Mouse (Mus musculus): Measurements from ENCODE around the gene Ms4a18.
"Not testable (repeated sequence)": the region's sequence is repeated elsewhere in the genome, so short reads cannot be mapped to it uniquely, and the experiment has no call there.

Ms4a18 gene

DNA sequence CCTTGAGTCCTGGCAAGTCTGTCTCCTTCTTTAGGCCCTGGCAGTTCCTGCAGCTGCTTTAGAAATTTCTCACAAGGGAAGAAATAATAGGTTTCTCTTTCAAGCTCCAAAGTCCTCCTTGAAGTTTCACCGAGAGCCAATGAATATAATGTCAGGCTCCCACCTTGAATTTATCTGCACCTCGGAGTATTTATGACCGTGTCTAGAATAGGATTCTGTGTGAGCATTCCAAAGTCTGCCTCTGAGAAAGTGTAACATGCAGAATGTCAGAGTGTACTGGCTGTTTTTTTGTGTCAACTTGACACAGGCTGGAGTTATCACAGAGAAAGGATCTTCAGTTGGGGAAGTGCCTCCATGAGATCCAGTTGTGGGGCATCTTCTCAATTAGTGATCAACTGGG is at the start of gene Ms4a18:
TSS of gene Ms4a18 (minus strand) at position 141 of the 400 bp plus-strand sequence.
- in situ Hi-C loops (cut with MboI; ENCODE audit: low pct_unique_long_range_greater_than_20kb in 1 of 2, low sequenced_read_pairs in 2 of 2, unreplicated experiment in 1 of 2): no loop called here

DNA sequence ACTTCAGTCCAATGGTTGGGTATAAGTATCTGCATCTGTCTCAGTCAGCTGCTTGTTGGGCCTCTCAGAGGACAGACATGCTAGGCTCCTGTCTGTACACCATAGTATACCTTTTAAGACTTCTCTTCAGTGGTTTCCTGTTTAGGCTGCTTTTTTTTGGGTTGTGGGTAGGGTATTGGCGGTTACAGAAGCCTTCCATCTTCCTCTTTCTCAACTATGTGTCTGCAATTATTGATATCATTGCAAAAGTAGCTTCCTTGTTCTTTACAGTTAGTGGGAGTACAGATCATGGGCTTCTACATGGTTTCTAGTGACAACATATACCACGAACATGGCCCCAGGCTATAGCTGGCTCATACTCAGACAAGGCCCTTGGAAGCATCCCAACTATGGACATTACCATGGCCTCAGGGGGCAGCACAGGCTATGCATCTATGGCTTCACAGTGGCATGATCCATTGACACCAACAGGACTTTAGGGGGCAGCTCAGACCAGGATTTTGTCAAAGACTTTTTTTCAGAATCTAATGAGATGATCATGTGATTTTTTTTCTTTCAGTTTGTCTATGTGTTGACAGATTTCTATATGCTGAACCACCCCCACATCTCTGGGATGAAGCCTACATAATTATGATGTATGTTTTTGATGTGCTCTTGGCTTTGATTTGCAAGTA is 47.5 kb upstream of the Ms4a18 start:
- in situ Hi-C loops (cut with MboI; ENCODE audit: low pct_unique_long_range_greater_than_20kb in 1 of 2, low sequenced_read_pairs in 2 of 2, unreplicated experiment in 1 of 2): no loop called here

DNA sequence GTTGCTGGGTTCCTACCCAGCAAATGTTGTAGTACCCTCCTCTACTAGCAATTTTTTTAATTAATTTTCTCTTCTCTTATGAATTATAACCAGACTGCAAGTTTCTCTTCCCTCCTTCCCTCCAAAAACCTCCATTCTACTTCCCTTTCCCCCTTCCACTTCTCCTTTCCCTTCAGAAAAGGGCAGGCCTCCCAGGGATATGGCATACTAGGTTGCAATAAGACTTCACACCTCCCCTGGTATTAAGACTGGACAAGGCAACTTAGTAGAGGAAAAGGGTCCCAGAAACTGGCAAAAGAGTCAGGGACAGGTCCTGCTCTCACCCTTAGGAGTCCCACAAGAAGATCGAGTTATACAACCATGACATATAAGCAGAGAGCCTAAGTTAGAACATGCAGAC is 43.1 kb upstream of the Ms4a18 start:
- in situ Hi-C loops (cut with MboI; ENCODE audit: low pct_unique_long_range_greater_than_20kb in 1 of 2, low sequenced_read_pairs in 2 of 2, unreplicated experiment in 1 of 2): no loop called here

DNA sequence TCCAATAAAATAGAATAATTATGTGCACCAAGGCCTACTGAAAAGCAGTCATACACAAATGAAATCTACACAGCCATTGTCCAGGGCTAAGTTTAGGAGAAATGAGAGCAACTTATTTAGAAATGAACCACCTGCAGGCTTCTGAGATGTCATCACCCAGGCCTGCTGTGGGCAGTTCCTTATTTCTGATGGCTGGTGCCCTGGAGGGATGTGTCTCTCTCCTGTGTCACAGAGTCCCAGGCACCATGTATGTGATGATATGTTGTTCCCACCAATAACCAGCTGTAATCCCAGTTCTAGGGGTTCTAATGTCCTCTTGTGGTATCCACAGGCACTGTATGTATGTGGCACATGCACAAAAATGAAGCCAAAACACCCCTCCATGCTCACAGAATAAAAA is 42.1 kb upstream of the Ms4a18 start:
- in situ Hi-C loops (cut with MboI; ENCODE audit: low pct_unique_long_range_greater_than_20kb in 1 of 2, low sequenced_read_pairs in 2 of 2, unreplicated experiment in 1 of 2): no loop called here

DNA sequence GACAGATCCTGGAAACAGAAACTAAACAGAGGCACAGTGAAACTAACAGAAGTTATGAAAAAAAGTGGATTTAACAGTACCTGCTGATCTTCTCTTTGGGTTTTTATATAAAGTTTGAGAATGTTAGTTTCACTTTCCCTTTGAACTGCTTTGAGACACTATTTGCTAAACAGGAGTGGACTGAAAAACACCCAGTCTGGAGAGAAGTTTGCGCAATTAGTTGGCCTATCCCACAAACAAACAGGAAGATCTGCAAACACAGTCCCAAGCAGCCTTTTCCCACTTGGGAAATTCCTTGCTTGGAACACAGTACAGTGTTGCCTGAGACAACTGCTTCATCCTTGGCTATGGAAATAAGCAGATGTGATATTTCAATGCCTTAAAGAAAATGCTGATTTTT is 37.9 kb upstream of the Ms4a18 start:
- in situ Hi-C loops (cut with MboI; ENCODE audit: low pct_unique_long_range_greater_than_20kb in 1 of 2, low sequenced_read_pairs in 2 of 2, unreplicated experiment in 1 of 2): not testable (repeated sequence)

DNA sequence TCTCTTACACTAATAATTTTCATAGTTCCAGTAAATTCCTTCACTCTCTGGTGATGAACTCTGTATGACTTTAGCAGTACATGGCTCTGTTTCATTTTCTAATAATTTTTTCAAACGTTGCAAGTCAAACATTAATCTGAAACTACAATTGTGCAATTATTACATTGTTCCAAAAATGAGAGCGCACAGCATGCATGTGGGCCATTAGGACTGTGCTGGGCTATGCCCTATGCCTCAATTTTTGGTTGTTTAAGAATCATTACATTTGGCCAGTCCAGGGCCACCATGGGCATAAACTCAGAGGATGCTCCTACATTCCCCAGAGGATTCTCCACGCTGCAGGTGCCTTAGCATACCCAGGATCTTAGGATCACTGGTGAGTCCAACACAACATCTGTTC is 35.4 kb upstream of the Ms4a18 start:
- in situ Hi-C loops (cut with MboI; ENCODE audit: low pct_unique_long_range_greater_than_20kb in 1 of 2, low sequenced_read_pairs in 2 of 2, unreplicated experiment in 1 of 2): no loop called here

DNA sequence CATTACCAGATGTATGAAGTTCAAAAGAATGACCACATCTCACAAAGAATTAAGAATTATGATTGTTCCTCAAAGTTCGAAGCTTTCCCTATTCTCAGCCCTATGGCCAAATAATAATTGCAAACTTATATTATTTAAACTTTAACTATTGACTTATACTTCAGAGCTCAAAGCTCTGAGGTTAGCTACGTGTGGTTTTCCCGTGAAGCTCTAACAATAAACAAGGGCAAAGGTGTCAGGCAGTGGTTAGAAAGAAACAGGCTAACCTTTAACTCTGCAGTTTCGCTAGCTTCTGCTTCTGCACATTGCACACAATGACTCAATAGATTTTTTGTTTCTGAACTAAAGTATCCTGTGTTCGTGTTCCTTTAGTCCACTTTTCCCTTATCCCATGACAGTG is 35.0 kb upstream of the Ms4a18 start:
- in situ Hi-C loops (cut with MboI; ENCODE audit: low pct_unique_long_range_greater_than_20kb in 1 of 2, low sequenced_read_pairs in 2 of 2, unreplicated experiment in 1 of 2): no loop called here

DNA sequence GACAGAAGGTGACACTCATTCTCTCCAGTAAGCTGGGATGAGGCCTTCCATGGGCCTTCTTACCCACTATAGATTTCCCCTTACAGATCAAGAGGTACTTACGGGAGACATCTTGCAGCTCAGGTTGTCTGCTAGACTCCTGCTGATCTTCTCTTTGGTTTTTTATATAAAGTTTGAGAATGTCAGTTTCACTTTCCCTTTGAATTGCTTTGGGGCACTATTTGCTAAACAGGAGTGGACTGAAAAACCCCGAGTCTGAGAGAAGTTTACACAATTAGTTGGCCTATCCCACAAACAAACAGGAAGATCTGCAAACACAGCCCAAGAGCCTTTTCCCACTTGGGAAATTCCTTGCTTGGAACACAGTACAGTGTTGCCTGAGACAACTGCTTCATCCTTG is 32.5 kb upstream of the Ms4a18 start:
- in situ Hi-C loops (cut with MboI; ENCODE audit: low pct_unique_long_range_greater_than_20kb in 1 of 2, low sequenced_read_pairs in 2 of 2, unreplicated experiment in 1 of 2): no loop called here

DNA sequence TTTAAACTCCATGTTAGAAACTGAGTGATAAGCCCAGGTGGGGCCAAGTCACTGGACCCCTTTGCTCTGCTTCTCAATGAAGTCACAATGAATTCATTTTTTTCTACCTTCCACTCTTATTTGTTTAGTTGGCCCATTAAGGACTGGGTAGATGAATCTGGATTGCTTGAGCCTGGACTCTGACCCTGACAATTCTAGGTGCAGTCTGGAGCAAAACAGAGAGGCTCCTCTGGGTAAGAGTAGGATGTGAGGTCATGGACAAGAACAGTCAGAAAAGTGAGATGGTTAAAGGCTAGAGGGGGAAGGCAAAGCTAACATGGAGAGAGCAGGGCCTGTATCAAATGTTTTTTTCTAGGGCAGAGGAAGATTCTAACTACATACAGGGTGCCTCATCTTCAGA is 31.6 kb upstream of the Ms4a18 start:
- in situ Hi-C loops (cut with MboI; ENCODE audit: low pct_unique_long_range_greater_than_20kb in 1 of 2, low sequenced_read_pairs in 2 of 2, unreplicated experiment in 1 of 2): no loop called here

DNA sequence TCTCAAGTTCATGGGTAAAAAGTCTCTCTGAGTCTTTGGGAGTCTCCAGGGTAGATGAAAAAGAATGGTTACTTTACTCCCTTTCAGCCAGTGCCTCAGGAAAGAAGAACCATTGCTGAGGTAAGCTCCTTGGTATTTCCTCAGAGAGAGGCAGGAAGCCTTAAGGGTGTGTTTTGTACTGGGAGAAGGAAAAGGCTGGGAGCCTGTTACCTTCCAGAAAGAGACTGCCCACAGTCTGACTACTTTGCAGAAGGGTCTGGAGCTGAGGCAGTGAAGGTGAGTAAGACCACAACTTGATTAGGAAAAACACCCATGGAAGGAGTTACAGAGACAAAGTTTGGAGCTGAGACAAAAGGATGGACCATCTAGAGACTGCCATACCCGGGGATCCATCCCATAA is 30.7 kb upstream of the Ms4a18 start:
- in situ Hi-C loops (cut with MboI; ENCODE audit: low pct_unique_long_range_greater_than_20kb in 1 of 2, low sequenced_read_pairs in 2 of 2, unreplicated experiment in 1 of 2): no loop called here

DNA sequence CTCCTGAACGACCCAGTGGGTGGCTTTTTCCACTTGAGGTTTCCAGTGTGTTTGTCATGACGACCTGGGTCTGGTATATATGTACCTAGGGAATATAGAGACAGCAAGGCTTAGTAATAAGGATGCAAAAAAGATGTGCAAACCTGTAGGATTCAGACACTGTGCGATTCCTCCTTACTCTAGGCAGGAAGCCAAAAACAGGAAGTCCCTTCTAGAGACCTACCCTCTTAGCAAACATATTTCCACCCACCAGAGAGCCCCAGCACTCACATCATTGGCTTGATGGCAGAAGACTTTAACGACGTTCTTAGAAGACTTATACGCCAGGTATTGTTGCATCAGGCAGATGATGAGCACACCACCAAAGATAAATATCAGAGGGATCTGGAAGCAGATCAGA is 30.2 kb upstream of the Ms4a18 start:
- in situ Hi-C loops (cut with MboI; ENCODE audit: low pct_unique_long_range_greater_than_20kb in 1 of 2, low sequenced_read_pairs in 2 of 2, unreplicated experiment in 1 of 2): no loop called here

DNA sequence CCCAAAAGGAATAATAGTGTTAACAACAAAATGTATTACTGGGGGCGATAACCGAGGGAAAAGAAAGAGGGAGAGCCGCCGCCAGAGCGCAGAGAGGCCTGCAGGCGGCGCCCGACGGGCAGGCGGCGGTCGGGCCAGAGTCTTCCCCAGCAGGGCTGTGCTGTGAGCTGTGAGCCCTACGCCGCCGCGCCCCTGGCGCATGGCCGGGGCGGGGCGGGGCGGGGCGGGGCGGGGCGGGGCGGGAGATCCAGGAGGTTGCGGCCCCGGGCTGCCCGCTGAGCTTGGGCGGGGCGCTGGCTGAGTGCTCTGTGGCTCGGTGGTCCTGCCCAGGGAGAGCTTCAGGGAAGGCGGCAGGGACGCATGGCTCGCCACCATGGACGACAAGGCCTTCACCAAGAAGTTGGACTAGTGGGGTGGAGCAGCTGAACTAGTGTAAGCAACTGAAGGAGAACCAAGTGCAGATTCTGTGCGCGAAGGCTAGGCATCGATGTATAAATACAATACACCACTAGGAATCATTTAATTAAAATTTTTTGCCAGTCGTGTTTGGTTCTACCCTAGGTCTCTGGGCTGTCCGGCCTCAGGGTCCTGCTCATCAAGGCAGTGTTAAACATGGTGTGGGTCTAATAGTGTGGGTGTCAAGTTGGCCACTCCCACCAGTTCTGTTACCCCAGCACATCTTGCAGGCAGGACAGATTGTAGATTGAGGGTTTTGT is 27.3 kb upstream of the Ms4a18 start:
- in situ Hi-C loops (cut with MboI; ENCODE audit: low pct_unique_long_range_greater_than_20kb in 1 of 2, low sequenced_read_pairs in 2 of 2, unreplicated experiment in 1 of 2): no loop called here

DNA sequence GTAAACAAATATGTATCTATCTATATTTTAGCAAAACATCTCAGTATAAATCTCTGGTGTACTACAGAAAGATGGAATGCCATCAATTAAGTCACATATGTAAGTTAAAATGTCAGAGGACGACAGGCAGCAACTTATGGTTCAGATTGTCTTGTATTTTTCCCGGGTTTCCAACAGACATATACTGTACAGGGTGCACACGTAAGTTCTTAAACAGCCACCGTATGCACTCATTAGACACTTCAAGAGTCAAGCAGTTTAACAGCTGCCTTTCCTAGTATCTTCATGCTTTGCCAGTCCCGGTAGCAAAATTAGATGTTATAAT is 26.8 kb upstream of the Ms4a18 start:
- in situ Hi-C loops (cut with MboI; ENCODE audit: low pct_unique_long_range_greater_than_20kb in 1 of 2, low sequenced_read_pairs in 2 of 2, unreplicated experiment in 1 of 2): no loop called here

DNA sequence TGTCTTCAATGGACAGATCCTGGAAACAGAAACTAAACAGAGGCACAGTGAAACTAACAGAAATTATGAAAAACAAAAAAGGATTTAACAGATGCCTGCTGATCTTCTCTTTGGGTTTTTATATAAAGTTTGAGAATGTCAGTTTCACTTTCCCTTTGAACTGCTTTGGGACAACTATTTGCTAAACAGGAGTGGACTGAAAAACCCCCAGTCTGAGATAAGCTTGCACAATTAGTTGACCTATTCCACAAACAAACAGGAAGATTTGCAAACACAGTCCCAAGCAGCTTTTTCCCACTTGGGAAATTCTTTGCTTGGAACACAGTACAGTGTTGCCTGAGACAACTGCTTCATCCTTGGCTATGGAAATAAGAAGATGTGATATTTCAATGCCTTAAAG is 19.7 kb upstream of the Ms4a18 start:
- in situ Hi-C loops (cut with MboI; ENCODE audit: low pct_unique_long_range_greater_than_20kb in 1 of 2, low sequenced_read_pairs in 2 of 2, unreplicated experiment in 1 of 2): no loop called here

DNA sequence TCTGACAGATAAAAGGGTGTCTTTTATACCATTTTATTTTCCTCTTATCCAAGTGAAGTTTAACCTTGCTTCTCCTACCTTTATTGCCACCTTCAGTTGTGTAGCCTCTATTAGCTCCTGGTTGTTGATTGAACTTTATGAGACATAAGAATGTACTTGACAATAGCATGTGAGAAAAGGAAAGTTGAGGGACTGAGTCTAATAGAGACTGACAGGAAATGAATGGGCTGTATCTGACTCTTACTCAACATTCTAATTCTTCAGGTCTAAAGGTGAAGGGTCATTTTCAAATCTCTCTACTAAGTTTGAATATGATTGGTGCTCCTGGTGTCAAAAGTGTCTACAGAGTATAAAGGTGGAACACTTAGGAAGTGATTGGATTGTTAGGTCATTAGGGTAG is 4.6 kb upstream of the Ms4a18 start:
- in situ Hi-C loops (cut with MboI; ENCODE audit: low pct_unique_long_range_greater_than_20kb in 1 of 2, low sequenced_read_pairs in 2 of 2, unreplicated experiment in 1 of 2): no loop called here

DNA sequence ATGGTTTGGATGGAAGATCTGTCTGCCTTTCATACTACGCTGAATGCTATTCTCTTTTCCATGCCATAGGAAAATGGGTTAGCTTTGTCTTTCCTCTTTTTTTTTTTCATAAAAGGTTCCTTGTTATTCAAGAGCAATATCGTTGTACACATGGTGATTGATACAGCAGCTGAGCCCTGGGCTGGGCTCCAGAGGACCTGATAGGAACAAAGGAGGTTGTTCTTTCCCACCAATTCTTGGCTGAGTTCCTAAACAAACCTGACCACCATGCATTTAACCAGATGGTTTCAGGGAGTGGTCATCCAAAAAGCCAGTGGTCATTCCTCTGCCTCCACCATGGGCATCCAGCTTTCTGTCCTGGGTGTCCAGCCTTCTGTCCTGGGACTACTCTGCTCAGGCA is 580 bp downstream of the Ms4a18 start:
- in situ Hi-C loops (cut with MboI; ENCODE audit: low pct_unique_long_range_greater_than_20kb in 1 of 2, low sequenced_read_pairs in 2 of 2, unreplicated experiment in 1 of 2): no loop called here

DNA sequence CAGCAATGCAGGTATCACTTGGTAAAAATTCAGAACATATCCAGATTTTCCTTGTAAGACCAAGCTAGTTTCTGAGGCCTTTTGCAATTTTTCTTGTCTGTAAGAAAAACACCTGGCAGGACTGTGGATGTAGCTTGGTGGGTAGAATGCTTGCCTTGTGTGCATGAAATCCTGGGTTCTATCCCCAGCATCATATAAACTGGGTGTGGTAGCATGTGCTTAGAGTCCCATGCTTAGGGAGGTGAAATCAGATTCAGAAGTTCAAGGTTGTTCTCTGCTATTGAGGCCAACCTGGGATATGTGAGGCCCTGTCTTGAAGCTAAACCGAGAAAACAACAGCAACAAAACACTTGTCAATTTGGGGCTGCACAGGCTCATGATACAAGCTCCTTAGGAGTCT is 1.8 kb downstream of the Ms4a18 start:
- in situ Hi-C loops (cut with MboI; ENCODE audit: low pct_unique_long_range_greater_than_20kb in 1 of 2, low sequenced_read_pairs in 2 of 2, unreplicated experiment in 1 of 2): no loop called here

DNA sequence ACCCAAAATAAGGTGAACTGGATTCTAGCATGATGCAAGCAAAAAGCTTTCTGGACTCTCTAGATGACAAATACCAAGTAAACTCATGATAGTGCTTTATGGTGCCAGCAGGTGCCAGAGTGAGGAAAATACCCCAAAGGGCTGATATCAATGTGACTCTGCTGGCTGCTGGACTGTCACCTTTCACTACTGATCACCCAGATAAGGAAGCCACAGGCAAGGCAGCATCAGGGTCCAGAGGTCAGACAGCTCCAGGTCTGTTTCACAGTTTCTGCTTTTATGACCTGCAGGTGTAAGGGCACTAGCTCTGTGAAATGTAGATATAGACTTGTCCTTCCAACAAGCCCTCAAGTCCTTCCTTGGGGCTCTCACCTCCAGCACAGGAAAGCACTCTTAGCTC is 2.4 kb downstream of the Ms4a18 start:
- in situ Hi-C loops (cut with MboI; ENCODE audit: low pct_unique_long_range_greater_than_20kb in 1 of 2, low sequenced_read_pairs in 2 of 2, unreplicated experiment in 1 of 2): no loop called here

DNA sequence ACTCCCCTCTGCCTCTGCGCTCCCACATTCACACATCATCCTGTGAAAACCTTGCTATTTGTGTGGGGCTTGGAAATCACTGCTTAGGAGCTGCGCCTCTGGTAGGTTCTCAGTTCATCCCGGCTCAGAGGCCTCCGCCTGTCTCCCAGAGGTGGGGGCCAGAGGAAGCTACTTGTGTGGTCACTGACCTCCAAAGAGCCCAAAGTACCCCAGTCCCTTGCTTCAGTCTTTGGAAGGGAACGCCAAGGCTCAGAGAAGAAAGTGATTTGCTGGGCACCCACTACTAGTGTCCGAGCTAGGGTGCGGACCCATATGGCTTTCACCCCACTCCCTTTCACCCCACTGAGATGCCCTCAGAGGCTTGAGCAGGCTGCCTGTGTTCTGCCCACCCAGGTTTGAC is 24.7 kb downstream of the Ms4a18 start, which contains the start of gene Ms4a15:
TSS of gene Ms4a15 (minus strand) at position 101 of the 400 bp plus-strand sequence.
- in situ Hi-C loops (cut with MboI; ENCODE audit: low pct_unique_long_range_greater_than_20kb in 1 of 2, low sequenced_read_pairs in 2 of 2, unreplicated experiment in 1 of 2): no loop called here

DNA sequence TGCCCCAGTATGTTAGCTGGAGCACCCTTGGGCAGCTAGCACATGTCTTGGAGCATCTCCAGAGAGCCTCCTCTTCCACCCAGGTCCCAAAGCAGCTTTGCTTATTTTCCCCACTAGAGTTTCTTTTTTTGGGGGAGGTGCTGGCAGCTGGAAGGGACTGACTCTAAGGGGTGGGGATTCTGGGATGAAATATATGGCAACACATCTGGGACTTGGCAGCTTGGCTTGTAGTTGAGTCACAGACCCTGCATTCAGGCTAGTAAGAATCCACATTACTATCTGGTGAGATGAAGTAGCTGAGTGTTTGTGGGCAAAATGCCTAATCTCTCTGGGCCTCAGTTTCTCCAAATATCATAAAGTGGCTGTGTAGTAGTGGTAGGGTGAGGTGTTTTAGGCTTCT is 25.9 kb downstream of the Ms4a18 start:
- in situ Hi-C loops (cut with MboI; ENCODE audit: low pct_unique_long_range_greater_than_20kb in 1 of 2, low sequenced_read_pairs in 2 of 2, unreplicated experiment in 1 of 2): no loop called here
